Mouse (Mus musculus): ENCODE data around the gene Svep1.

Gene Svep1

DNA sequence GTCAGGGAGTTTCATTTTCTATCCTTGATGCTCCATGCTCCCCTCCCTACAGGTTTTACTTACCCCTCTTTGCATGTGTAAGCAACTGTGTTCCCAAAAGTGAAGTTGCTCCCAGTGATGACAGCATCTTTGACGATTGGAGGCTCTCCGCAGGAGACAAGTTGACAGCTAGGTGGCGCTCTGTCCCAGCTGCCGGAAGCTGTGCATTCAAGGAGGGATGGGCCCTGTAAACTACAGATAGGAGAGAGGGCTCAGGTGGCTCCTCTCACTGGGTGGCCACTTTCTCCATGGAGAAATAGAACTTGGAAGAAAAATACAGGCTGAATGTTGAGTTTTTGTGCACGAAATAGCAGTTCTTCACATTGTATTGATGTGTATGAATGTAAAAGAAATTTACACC, 124.1 kb downstream of the Svep1 start:
- peak; percentile 34 to 60 for DNase-seq (ENCODE audit: low spot score in 2 of 2)

GRCm38 (mm10) chr4:58079631-58080030, 127.0 kb downstream of the Svep1 start:
- peak in 1 of 2 experiments; percentile 25 for DNase-seq (ENCODE audit: low spot score in 2 of 2)

DNA sequence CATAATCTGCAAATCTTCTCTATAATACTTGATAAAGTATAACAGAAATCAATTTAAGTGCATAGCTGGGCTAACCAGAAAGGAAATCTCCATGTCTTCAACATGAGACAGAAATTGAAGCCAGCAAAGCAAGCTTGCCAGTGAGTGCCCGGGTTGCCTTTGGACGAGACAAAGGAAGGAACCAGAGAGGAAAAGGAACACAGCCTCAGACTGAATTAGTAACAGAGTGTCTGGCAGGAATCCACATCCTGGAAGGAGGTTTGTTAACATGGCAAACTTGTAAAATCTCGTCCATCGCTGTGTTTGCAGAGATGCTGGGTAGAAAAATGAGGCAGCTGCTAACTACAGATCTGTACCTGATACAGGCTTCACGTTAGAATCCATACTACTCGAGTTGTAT, 128.7 kb downstream of the Svep1 start:
- DNase-seq (ENCODE audit: low spot score in 2 of 2): no peak

DNA sequence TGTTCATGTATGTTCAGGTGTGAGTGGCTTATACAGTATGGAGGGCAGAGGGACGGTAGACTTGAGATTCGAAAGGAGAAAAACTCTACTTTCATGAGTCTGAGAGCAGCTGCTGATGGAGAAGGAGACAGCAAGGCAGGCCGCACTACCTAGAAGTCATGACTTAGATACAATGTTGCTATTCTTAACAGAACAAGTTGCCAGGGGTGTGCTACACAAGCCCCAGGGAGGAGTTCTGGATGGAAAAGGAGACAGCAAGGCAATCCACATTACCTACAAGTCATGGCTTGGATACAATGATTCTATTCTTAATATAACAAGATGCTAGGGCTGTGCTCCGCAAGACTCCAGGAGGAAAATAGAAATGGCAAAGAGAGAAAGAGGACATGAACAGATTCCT, 129.1 kb downstream of the Svep1 start:
- DNase-seq (ENCODE audit: low spot score in 2 of 2): no peak

DNA sequence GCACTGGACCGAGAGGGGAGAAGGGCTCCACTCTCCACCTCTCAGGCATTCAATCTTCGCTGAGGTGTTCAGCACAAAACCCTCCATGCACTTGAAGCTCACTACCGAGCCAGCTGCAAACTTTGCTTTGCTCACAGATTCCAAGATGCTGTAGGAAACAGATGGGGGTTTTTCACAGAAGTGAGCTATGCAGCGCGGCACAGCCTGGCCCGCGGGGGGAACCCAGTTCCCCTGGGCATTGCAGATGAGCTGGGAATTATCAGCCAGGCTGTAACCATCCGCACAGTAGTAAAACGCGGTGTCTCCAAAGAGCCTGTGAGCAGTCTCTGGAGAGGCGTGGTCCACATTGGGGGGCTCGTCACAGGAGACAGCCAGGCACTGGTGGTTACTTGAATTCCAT, 133.8 kb downstream of the Svep1 start:
- no peak for DNase-seq (ENCODE audit: low spot score in 2 of 2)

DNA sequence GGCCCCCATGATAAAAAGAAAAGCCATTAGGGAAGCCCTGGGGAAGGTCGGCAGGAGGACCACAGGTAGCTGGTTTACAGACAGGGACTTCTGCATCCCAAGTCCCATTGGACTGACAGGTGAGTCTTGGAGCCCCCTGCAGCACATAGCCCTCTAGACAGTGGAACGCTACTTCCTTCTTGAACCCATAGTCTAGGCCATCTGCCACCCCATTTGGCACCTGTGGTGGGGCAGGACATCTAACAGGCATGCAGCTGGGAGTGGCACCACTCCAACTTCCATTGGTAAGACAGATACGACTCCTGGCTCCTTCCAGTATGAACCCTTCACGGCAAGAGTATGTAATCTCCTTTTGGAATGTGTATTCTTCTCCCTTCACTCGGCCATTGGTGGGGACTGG, 137.8 kb downstream of the Svep1 start:
- DNase-seq (ENCODE audit: low spot score in 2 of 2): no peak

- DNase-seq (ENCODE audit: low spot score in 2 of 2): no peak
Measured at GRCm38 (mm10) chr4:58064721-58065120, 141.9 kb downstream of the Svep1 start.

DNA sequence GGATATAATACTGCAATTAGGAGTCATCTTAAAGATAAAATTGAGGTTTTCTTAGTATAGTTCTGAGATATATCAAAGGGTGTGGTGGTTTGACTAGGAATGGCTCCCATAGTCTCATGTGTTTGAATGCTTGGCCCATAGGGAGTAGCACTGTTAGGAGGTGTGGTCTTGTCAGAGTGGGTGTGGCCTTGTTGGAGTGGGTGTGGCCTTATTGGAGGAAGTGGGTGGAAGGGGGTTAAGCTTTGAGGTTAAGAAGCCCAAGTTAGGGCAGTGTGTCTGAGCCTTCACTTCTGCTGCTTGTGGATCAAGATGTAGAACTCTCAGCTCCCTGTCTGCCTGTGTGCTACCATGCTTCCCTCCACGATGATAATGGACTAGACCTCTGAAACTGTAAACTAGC, 143.7 kb downstream of the Svep1 start:
- DNase-seq (ENCODE audit: low spot score in 2 of 2): no peak

DNA sequence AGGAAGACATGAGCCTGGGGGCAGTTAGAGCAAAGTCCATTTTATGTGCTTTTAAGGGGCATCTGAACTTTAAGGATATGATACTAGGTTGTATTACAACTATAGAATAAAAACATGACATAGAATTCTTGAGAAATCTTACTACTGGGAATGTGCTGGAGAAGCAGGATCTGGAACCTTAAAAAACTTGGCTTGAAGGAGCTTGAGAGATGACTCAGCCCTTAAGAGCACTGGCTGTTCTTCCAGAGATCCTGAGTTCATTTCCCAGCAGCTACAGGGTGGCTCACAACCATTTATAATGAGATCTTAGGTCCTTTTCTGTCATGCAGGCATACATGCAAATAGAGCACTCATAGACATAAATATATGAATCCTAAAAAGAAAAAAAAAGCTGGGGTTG, 151.0 kb downstream of the Svep1 start:
- no peak for DNase-seq (ENCODE audit: low spot score in 2 of 2)

- no peak for DNase-seq (ENCODE audit: low spot score in 2 of 2)
Measured at GRCm38 (mm10) chr4:58054441-58054840, 152.2 kb downstream of the Svep1 start.

DNA sequence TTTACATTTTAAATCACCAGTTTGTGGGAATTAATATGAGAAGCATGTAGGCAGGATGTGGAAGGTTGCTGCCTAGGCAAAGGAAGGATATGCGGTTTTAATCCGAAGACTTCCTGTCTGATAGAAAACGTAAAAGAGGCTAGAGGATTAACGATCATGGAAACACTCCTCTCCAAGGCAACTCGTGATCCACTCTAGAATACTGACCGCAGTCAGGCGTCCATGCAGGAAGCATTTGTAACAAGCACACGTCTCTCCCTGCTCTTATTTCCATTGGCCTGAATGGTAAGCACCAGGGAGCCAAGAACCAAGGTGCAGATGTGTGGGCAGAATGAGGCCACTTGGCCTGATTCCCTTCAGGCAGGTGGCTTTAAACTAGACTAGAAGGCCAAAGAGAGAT, 155.9 kb downstream of the Svep1 start:
- no peak for DNase-seq (ENCODE audit: low spot score in 2 of 2)

GRCm38 (mm10) chr4:58050276-58050675, 156.4 kb downstream of the Svep1 start:
- no peak for DNase-seq (ENCODE audit: low spot score in 2 of 2)

- no peak for DNase-seq (ENCODE audit: low spot score in 2 of 2)
Measured at GRCm38 (mm10) chr4:58044833-58045232, 161.8 kb downstream of the Svep1 start.

DNA sequence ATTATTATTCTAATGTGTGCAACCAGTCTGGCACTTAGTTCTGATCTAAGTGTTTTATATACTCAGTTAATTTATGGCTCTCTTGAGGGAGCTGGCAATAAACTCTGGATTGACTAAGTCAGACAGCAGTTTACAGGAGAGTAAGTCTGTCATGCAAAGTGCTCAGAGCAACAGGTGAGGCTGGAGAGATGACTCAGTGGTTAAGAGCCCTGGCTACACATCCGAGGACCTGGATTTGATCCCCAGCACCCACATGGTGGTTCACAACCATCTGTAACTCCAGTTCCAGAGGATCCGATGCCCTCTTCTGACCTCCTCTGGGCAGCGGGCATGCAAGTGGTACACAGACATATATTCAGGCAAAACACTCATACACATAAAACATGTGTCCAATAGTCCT, 162.3 kb downstream of the Svep1 start:
- DNase-seq (ENCODE audit: low spot score in 2 of 2): no peak

GRCm38 (mm10) chr4:58040093-58040492, 166.6 kb downstream of the Svep1 start:
- no peak for DNase-seq (ENCODE audit: low spot score in 2 of 2)

DNA sequence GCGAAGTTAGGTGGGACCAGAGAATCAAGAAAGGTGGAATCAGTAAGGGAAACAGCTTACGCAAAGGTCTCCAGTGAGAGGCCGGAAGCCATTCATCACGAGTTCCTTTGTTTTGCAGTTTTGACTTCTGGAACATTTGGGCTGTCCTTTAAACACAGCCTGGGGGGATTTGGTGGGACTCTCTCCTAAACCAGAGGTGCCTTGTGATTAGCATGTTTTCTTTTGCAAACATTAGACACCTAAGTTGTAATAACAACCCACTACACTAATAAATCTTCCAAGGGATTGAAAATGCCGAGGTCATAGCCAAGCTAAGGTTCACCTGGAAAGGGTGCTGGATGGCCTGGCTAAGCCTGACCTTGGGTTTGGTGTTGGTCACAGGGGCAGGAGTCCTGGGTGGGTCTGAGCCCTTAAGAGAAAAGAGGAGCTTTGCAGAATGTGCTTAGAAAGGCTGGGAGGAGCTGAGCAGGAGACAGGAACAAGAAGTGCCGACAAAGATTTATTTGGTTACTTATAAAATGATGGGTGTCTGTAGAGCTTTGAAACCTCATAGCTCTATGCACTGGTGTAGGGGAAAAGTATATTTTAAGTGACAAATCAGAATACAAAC, 169.5 kb downstream of the Svep1 start:
- no peak for DNase-seq (ENCODE audit: low spot score in 2 of 2)

DNA sequence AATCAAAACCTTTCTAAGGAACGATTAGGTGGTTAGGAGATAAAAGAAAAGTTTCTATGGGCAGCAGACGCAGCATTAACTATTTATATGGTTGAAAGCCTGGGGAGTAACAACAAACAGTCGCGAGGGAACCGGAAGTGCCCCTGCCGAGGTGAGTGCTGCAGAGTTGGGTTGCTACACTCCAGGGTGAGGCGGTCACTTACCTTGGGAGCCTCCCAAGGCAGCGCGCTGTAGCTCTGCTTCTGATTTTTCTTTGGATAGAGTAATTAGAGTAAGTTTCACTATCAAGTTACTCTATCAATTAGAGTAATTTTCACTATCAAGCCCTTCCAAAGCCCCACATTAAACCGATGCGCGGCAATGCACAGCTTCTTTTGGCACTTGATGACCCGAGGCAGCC, 172.0 kb downstream of the Svep1 start:
- no peak for DNase-seq (ENCODE audit: low spot score in 2 of 2)

GRCm38 (mm10) chr4:58032714-58033113, 173.9 kb downstream of the Svep1 start:
- DNase-seq (ENCODE audit: low spot score in 2 of 2): no peak

DNA sequence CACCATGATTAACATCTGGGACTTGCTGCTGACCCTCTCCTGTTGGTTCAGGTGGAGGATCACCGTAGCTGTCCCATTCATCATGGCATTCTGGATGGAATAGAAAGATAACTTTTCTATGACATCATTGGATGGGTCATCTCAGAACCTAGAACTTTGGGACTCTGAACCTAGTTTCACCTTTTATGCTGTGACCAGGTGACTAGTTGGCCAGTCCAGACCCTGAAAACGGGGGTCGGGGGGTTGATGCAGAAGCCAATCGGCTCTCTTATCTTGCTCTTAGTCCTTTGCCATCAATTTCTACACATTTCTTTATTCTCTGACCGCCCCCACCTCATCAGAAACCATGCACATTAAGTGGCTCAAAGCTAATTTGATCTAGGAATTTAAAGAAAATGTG, 197.6 kb downstream of the Svep1 start, which contains the start of gene Txndc8:
Gene Txndc8, minus strand, starts transcription at position 101 of the 400 bp plus-strand sequence.
- no peak for DNase-seq (ENCODE audit: low spot score in 2 of 2)

GRCm38 (mm10) chr4:58003501-58003900, 203.2 kb downstream of the Svep1 start:
- DNase-seq (ENCODE audit: low spot score in 2 of 2): no peak

All from urinary bladder, adult 18-20 months (tissue).